Mouse (Mus musculus): ENCODE data around the gene Omt2a.
"Not testable (repeated sequence)": the region's sequence is repeated elsewhere in the genome, so short reads cannot be mapped to it uniquely, and the experiment has no call there.

GRCm38 (mm10) chr9:78292462-78292861 is 22.1 kb downstream of the Omt2a start:
- TF ChIP-seq CTCF (IDR thresholded peaks at IDR 0.05; ENCODE audit: borderline replicate concordance, insufficient read depth, low read depth, low read length); POLR2A (IDR thresholded peaks at IDR 0.05; ENCODE audit: borderline replicate concordance, insufficient read depth, low read length): not testable (repeated sequence)
